Mouse (Mus musculus): ENCODE results near the gene Arrb1.
"Not testable (repeated sequence)": the region's sequence is repeated elsewhere in the genome, so short reads cannot be mapped to it uniquely, and the experiment has no call there.

Arrb1 gene

GRCm38 (mm10) chr7:99534901-99535735, at the start of gene Arrb1:
Gene Arrb1 (plus strand): TSS chr7:99535466.
- peak; percentile 92 for DNase-seq

- no peak for DNase-seq
These were observed 45.6 kb upstream of the Arrb1 start for GRCm38 (mm10) chr7:99489708-99490107.

GRCm38 (mm10) chr7:99499128-99499527, 36.1 kb upstream of the Arrb1 start:
- no peak for DNase-seq

DNA sequence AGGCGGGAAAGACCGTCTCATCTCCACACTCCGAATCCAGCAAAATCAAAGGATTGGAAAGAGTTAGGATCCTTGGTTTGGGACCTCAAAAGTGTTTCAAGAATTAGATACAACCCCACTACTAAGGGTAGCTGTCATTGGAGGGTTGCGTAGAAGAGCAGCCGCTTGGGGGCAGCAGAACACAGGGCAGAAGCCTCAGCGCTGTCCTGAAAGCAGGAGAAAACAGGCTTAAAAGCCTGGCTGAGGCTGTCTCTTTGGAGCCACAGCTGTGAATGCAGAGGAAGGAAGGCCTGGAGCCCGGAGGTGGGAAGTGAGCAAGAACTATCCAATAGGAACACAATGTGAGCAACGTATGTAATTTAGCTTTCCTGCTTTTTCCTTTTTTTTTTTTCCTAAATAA, 35.1 kb upstream of the Arrb1 start:
- DNase-seq, result peak; percentile 93

DNA sequence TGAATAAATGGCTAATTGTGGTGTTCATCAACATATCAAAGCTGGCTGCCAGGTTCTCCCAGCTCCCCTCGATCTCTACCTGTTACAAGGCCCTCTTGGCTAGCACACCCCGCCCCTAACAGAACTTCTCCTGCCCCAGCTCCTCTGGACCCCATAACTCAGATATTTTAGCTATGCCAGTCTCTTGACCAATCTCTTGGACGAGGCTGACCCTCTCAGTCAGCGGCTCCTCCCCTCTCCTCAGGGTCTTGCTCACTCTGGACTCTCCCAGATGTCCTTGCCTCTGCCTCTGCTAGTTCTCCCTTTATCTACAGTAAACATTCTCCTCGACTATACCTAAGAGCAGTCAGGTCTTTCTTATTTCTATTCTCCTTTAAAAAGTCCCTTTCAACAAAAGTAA, 34.6 kb upstream of the Arrb1 start:
- no peak for DNase-seq

- no peak for DNase-seq
These were observed 34.1 kb upstream of the Arrb1 start for GRCm38 (mm10) chr7:99501148-99501547.

GRCm38 (mm10) chr7:99504556-99504955, 30.7 kb upstream of the Arrb1 start:
- DNase-seq, result no peak

- DNase-seq, result not testable (repeated sequence)
These were observed 27.1 kb upstream of the Arrb1 start for GRCm38 (mm10) chr7:99508187-99508586.

- DNase-seq, result no peak
These were observed 25.2 kb upstream of the Arrb1 start for GRCm38 (mm10) chr7:99510087-99510501.

GRCm38 (mm10) chr7:99516092-99516813, 19.0 kb upstream of the Arrb1 start:
- DNase-seq, result no peak

GRCm38 (mm10) chr7:99516814-99517157, 18.5 kb upstream of the Arrb1 start:
- DNase-seq, result no peak

DNA sequence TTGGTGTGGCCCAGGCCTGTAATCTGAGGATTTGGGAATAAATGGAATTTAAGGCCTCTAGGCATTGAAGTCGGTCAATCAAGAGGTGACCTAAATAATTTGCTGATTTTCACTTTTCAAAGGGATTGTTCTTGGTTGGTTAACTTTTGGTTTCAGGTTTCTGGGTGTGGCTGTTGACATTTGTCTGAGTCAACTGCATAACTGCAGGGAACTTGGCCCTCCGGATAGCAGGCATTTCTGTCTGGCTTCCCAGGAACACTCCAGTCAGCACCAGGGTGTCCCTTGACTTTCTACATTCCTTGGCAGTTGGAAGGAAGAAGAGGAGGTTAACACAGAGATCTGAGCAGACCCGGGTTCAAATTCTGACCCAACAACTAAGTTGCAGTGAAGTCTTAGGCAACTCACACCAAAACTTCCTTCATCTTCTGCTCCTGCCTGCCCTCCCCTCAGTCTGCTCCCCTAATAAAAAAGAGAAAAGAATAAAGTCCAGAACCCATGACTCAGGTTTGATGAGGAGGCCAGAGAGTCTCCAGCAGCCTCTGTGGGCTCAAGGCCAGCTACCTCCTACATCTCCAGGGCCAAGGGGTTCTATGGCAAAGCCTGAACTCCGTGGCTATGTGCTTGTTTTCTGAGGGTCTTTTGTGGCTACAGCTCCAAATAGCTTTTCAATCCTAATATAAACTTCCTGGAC, 16.2 kb upstream of the Arrb1 start:
- no peak for DNase-seq

- no peak for DNase-seq
These were observed 12.1 kb upstream of the Arrb1 start for GRCm38 (mm10) chr7:99523121-99523520.

GRCm38 (mm10) chr7:99523837-99524236, 11.4 kb upstream of the Arrb1 start:
- DNase-seq, result no peak

DNA sequence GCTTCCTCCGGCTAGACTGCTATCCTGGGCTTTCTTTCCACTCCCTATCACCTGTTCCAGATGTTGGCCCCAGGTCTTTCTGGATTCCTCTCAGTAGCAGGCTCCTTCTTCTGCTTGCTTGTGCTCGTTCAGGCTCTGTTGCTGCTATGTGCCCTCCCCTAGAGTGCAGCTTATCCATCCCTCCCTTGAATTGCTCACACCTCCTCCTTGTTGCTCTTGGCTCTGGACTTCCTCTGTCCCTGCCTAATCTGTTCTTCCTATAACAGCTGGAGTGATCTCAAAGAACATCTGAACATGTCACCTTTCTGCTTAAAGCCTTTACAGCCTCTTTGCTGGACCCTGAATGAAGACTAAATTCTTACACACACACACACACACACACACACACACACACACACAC, 6.7 kb upstream of the Arrb1 start:
- DNase-seq, result no peak

DNA sequence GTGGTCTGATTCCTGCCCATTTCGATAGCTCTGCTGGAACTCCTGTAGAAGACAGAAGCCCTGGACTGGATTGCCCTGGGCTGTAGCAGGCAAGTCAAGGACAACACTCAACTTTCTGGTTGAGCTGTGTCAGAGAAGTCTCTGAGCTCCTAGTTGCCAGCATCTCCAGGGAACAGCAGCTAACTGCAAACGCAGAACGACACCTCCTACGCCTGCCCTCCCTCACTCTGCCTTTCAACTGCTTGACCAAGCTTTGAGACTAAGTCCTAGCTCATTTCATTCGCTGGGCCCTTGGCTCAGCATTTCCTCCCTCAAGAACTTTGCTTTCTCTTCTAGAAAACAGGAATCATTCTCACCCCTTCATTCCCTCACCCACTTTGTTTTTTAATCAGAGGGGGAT, 5.9 kb upstream of the Arrb1 start:
- no peak for DNase-seq

DNA sequence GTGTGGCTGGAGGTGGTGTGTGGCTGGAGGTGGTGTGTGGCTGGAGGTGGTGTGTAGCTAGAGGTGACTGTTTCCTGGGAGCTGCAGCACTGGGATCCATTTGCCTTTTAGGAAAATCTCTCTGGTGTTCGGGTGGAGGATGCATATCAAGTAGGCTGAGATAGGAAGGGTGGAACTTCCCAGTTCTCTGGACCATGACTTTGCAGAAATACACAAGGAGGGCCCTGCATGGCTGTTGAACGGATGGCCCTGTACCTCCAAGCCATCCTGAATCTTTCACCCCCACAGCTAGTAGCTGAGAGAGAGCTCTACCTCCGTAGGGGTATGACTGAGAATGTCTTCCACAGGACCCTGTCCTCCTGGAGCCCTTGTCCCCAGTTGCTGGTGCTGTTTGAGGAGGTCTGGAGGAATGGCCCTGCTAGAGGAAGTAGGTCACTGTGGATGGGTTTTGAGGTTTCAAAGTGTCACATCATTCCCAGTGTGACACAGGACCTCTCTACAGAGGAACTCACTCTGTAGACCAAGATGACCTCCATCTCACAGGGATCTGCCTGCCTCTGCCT, 3.8 kb upstream of the Arrb1 start:
- DNase-seq, result no peak

GRCm38 (mm10) chr7:99532526-99532925, 2.7 kb upstream of the Arrb1 start:
- peak; percentile 18 for DNase-seq

GRCm38 (mm10) chr7:99533600-99533999, 1.7 kb upstream of the Arrb1 start:
- no peak for DNase-seq

- DNase-seq, result no peak
These were observed 765 bp upstream of the Arrb1 start for GRCm38 (mm10) chr7:99534501-99534900.

GRCm38 (mm10) chr7:99535741-99536501, 655 bp downstream of the Arrb1 start:
- peak; percentile 58 for DNase-seq

- peak; percentile 22 for DNase-seq
These were observed 2.0 kb downstream of the Arrb1 start for GRCm38 (mm10) chr7:99537183-99537756.
